17 mouse cellular contexts compared by ENCODE assay signal in genomic region chr4:59395528-59395927, GRCm38 (mm10).
"Had no signal": no experiment of that assay in that cellular context is flagged by ENCODE, and none has a peak within 500 bp of the region (broad histone marks: within the 10 kb centered on the region; RNA-seq: fewer than 3 reads in every experiment).

No protein-coding gene starts in this region.

- ATAC-seq: hindbrain, embryonic 16.5 days; inflammation-experienced regulatory T-cells, adult 6 months; intestine, embryonic 15.5 days had no signal

- DNase-seq: gastrocnemius, adult 2 months; gastrocnemius, postnatal 10 days; gastrocnemius, postnatal 25 days; heart, adult 18-20 months; heart, postnatal 10 days; heart, postnatal 36 days; kidney, adult 11 months; kidney, adult 8-10 months; kidney, postnatal 14 days; kidney, postnatal 36 days; layer of hippocampus, adult 9-11 months; layer of hippocampus, postnatal 36 days; left cerebral cortex, postnatal 4 days; liver, embryonic 13.5 days had no signal
